Mouse (Mus musculus) MEL (cell line): ENCODE measurements around the gene Rrm1. TPM values are rescaled to one million over a fixed set of nuclear protein-coding genes. Genes with fewer than 3 reads are reported as not detected.

Experiments used
- DNase-seq: peaks from one replicate; pipeline ENCODE4 v3.0.0; 2011; ENCODE audit warnings: low read depth, low spot score
- H3K27ac ChIP-seq: 2 replicates; pipeline ENCODE4 v1.5.1; 2012; ENCODE audit warnings: low read depth, mild to moderate bottlenecking, control low read depth, low read length, moderate library complexity; ENCODE audit not compliant: control insufficient read depth
- H3K27me3 ChIP-seq, 2 experiments: fragments of 150-350 bp in 1 of 2; sonication (generic) in 1 of 2; 2 replicates each; pipeline ENCODE4 v1.6.1; 2012; ENCODE audit warnings: low read length in 2 of 2, mild to moderate bottlenecking in 2 of 2, improper control_type of control experiment in 1 of 2, moderate library complexity in 1 of 2; ENCODE audit not compliant: insufficient read depth in 2 of 2, control insufficient read depth in 1 of 2
- H3K36me3 ChIP-seq, 2 experiments: 2 replicates each; pipeline ENCODE4 v1.6.1; 2012 to 2014; ENCODE audit warnings: low read length in 2 of 2, improper control_type of control experiment in 1 of 2, inconsistent platforms in 1 of 2, mild to moderate bottlenecking in 1 of 2; ENCODE audit not compliant: insufficient read depth in 2 of 2, control insufficient read depth in 1 of 2
- H3K4me1 ChIP-seq, 2 experiments: fragments of 150-350 bp in 1 of 2; sonication (generic) in 1 of 2; 2 replicates each; pipeline ENCODE4 v1.6.1; 2012; ENCODE audit warnings: low read length in 2 of 2, improper control_type of control experiment in 1 of 2, mild to moderate bottlenecking in 1 of 2; ENCODE audit not compliant: insufficient read depth in 2 of 2, control insufficient read depth in 1 of 2
- H3K4me3 ChIP-seq, 2 experiments: fragments of 150-350 bp in 1 of 2; sonication (generic) in 1 of 2; 2 replicates each; pipeline ENCODE4 v1.5.1; 2012; ENCODE audit warnings: low read depth in 2 of 2, low read length in 2 of 2, mild to moderate bottlenecking in 2 of 2, moderate library complexity in 2 of 2, control low read depth in 1 of 2, improper control_type of control experiment in 1 of 2; ENCODE audit not compliant: control insufficient read depth in 1 of 2, insufficient read depth in 1 of 2
- H3K79me2 ChIP-seq: 2 replicates; pipeline ENCODE4 v1.6.1; 2012; ENCODE audit warnings: mild to moderate bottlenecking, low read length, moderate library complexity; ENCODE audit not compliant: control insufficient read depth, poor library complexity, insufficient read depth
- H3K9ac ChIP-seq: 2 replicates; pipeline ENCODE4 v1.6.1; 2012; ENCODE audit warnings: low read depth, mild to moderate bottlenecking, control low read depth, low read length, moderate library complexity; ENCODE audit not compliant: control insufficient read depth, poor library complexity, severe bottlenecking
- H3K9me3 ChIP-seq: fragments of 150-350 bp; sonication (generic); replicated peaks from 2 replicates; pipeline ENCODE4 v1.6.1; 2012; ENCODE audit warnings: mild to moderate bottlenecking, low read length, improper control_type of control experiment, moderate library complexity; ENCODE audit not compliant: insufficient read depth
- BHLHE40 ChIP-seq: IDR thresholded peaks from 2 replicates; pipeline ENCODE4 v1.6.1; 2012; ENCODE audit warnings: low read depth, mild to moderate bottlenecking, inconsistent platforms, low read length, improper control_type of control experiment, borderline replicate concordance
- CHD1 ChIP-seq: IDR thresholded peaks from 2 replicates; pipeline ENCODE4 v1.6.1; 2012; ENCODE audit warnings: low read depth, mild to moderate bottlenecking, inconsistent platforms, low read length, improper control_type of control experiment
- CHD2 ChIP-seq: IDR thresholded peaks from 2 replicates; pipeline ENCODE4 v1.6.1; 2011; ENCODE audit warnings: low read length, improper control_type of control experiment
- CTCF ChIP-seq, 3 experiments: IDR thresholded peaks in 2 of 3; conservative IDR thresholded peaks in 1 of 3; 2 replicates each; pipeline ENCODE4 v1.5.1; 2011 to 2012; ENCODE audit warnings: low read length in 3 of 3, low read depth in 2 of 3, mild to moderate bottlenecking in 2 of 3, improper control_type of control experiment in 1 of 3, inconsistent platforms in 1 of 3, mixed read lengths in 1 of 3, moderate library complexity in 1 of 3; ENCODE audit not compliant: control insufficient read depth in 1 of 3, insufficient read depth in 1 of 3, poor library complexity in 1 of 3, severe bottlenecking in 1 of 3
- E2F4 ChIP-seq: IDR thresholded peaks from 2 replicates; pipeline ENCODE4 v1.6.1; 2011; ENCODE audit warnings: low read depth, low read length, improper control_type of control experiment, borderline replicate concordance
- ELF1 ChIP-seq: IDR thresholded peaks from 2 replicates; pipeline ENCODE4 v1.6.1; 2014; ENCODE audit warnings: low read depth, mild to moderate bottlenecking, inconsistent platforms, low read length, improper control_type of control experiment, moderate library complexity
- EP300 ChIP-seq, 2 experiments: IDR thresholded peaks; 2 replicates each; pipeline ENCODE4 v1.6.1; 2011; ENCODE audit warnings: improper control_type of control experiment in 2 of 2, low read length in 2 of 2, low read depth in 1 of 2, mild to moderate bottlenecking in 1 of 2
- ETS1 ChIP-seq: IDR thresholded peaks from 2 replicates; pipeline ENCODE4 v1.6.1; 2012; ENCODE audit warnings: low read depth, mild to moderate bottlenecking, inconsistent platforms, low read length, improper control_type of control experiment, moderate library complexity
- GABPA ChIP-seq: IDR thresholded peaks from 2 replicates; pipeline ENCODE4 v1.6.1; 2012; ENCODE audit warnings: low read depth, mild to moderate bottlenecking, inconsistent platforms, low read length, improper control_type of control experiment, moderate library complexity
- GATA1 ChIP-seq: IDR thresholded peaks from 2 replicates; pipeline ENCODE4 v1.6.1; 2011; ENCODE audit warnings: low read depth, low read length, improper control_type of control experiment
- HCFC1 ChIP-seq: IDR thresholded peaks from 2 replicates; pipeline ENCODE4 v1.6.1; 2012; ENCODE audit warnings: low read depth, mild to moderate bottlenecking, inconsistent platforms, low read length, improper control_type of control experiment, moderate library complexity
- JUND ChIP-seq: IDR thresholded peaks from 2 replicates; pipeline ENCODE4 v1.6.1; 2011; ENCODE audit warnings: low read depth, mild to moderate bottlenecking, improper control_type of control experiment, low read length
- KAT2A ChIP-seq: conservative IDR thresholded peaks from 2 replicates; pipeline ENCODE4 v1.6.1; 2012; ENCODE audit warnings: low read depth, low read length, improper control_type of control experiment, inconsistent platforms
- MAFK ChIP-seq: IDR thresholded peaks from 2 replicates; pipeline ENCODE4 v1.6.1; 2011; ENCODE audit warnings: low read depth, mild to moderate bottlenecking, low read length, improper control_type of control experiment, borderline replicate concordance
- MAX ChIP-seq: IDR thresholded peaks from 2 replicates; pipeline ENCODE4 v1.6.1; 2011; ENCODE audit warnings: low read length, improper control_type of control experiment
- MAZ ChIP-seq: IDR thresholded peaks from 2 replicates; pipeline ENCODE4 v1.6.1; 2012; ENCODE audit warnings: low read depth, mild to moderate bottlenecking, inconsistent platforms, low read length, improper control_type of control experiment
- MEF2A ChIP-seq: IDR thresholded peaks from 2 replicates; pipeline ENCODE4 v1.6.1; 2014; ENCODE audit warnings: low read depth, mild to moderate bottlenecking, inconsistent platforms, low read length, improper control_type of control experiment; ENCODE audit not compliant: poor library complexity, insufficient replicate concordance, severe bottlenecking; ENCODE audit errors: extremely low read depth
- MXI1 ChIP-seq: IDR thresholded peaks from 2 replicates; pipeline ENCODE4 v1.6.1; 2011; ENCODE audit warnings: mild to moderate bottlenecking, low read depth, low read length, improper control_type of control experiment
- MYB ChIP-seq: IDR thresholded peaks from 2 replicates; pipeline ENCODE4 v1.6.1; 2011; ENCODE audit warnings: mild to moderate bottlenecking, low read depth, low read length, improper control_type of control experiment
- MYC ChIP-seq: IDR thresholded peaks from 2 replicates; pipeline ENCODE4 v1.6.1; 2011; ENCODE audit warnings: low read depth, mild to moderate bottlenecking, low read length, improper control_type of control experiment, moderate library complexity
- NRF1 ChIP-seq: IDR thresholded peaks from 2 replicates; pipeline ENCODE4 v1.6.1; 2014; ENCODE audit warnings: low read depth, mild to moderate bottlenecking, inconsistent platforms, low read length, improper control_type of control experiment, moderate library complexity; ENCODE audit not compliant: poor library complexity, insufficient read depth, severe bottlenecking
- POLR2A ChIP-seq, 2 experiments: IDR thresholded peaks; 2 replicates each; pipeline ENCODE4 v1.6.1; 2011 to 2012; ENCODE audit warnings: low read length in 2 of 2, mild to moderate bottlenecking in 2 of 2, control low read depth in 1 of 2, improper control_type of control experiment in 1 of 2, low read depth in 1 of 2, moderate library complexity in 1 of 2; ENCODE audit not compliant: control insufficient read depth in 1 of 2, insufficient read depth in 1 of 2, poor library complexity in 1 of 2
- POLR2AphosphoS2 ChIP-seq: IDR thresholded peaks from 2 replicates; pipeline ENCODE4 v1.6.1; 2011; ENCODE audit warnings: low read length, improper control_type of control experiment
- POLR2AphosphoS5 ChIP-seq: IDR thresholded peaks from 2 replicates; pipeline ENCODE4 v1.6.1; 2012; ENCODE audit warnings: low read depth, borderline replicate concordance, mild to moderate bottlenecking, inconsistent platforms, low read length, moderate library complexity, mixed read lengths
- RAD21 ChIP-seq: IDR thresholded peaks from 2 replicates; pipeline ENCODE4 v1.6.1; 2011; ENCODE audit warnings: mild to moderate bottlenecking, low read depth, low read length, improper control_type of control experiment
- RCOR1 ChIP-seq: IDR thresholded peaks from 2 replicates; pipeline ENCODE4 v1.6.1; 2012; ENCODE audit warnings: low read depth, mild to moderate bottlenecking, inconsistent platforms, low read length, improper control_type of control experiment
- SIN3A ChIP-seq: IDR thresholded peaks from 2 replicates; pipeline ENCODE4 v1.6.1; 2012; ENCODE audit warnings: low read length, improper control_type of control experiment, inconsistent platforms
- SMC3 ChIP-seq: IDR thresholded peaks from 2 replicates; pipeline ENCODE4 v1.6.1; 2011; ENCODE audit warnings: low read depth, low read length, improper control_type of control experiment
- TAL1 ChIP-seq: IDR thresholded peaks from 2 replicates; pipeline ENCODE4 v1.6.1; 2012; ENCODE audit warnings: mild to moderate bottlenecking, inconsistent platforms, low read length, moderate library complexity, mixed read lengths
- TBP ChIP-seq: IDR thresholded peaks from 2 replicates; pipeline ENCODE4 v1.8.0; 2011; ENCODE audit warnings: low read depth, low read length, improper control_type of control experiment
- TCF12 ChIP-seq: IDR thresholded peaks from 2 replicates; pipeline ENCODE4 v1.6.1; 2014; ENCODE audit warnings: low read depth, mild to moderate bottlenecking, inconsistent platforms, low read length, improper control_type of control experiment, moderate library complexity
- UBTF ChIP-seq: IDR thresholded peaks from 2 replicates; pipeline ENCODE4 v1.6.1; 2012; ENCODE audit warnings: low read depth, mild to moderate bottlenecking, inconsistent platforms, low read length, improper control_type of control experiment, moderate library complexity, borderline replicate concordance; ENCODE audit not compliant: insufficient read depth
- USF1 ChIP-seq: IDR thresholded peaks from 2 replicates; pipeline ENCODE4 v1.6.1; 2014; ENCODE audit warnings: low read depth, mild to moderate bottlenecking, inconsistent platforms, low read length, improper control_type of control experiment, moderate library complexity
- USF2 ChIP-seq, 2 experiments: IDR thresholded peaks; 2 replicates each; pipeline ENCODE4 v1.6.1; 2011 to 2012; ENCODE audit warnings: improper control_type of control experiment in 2 of 2, low read length in 2 of 2, borderline replicate concordance in 1 of 2, inconsistent platforms in 1 of 2, low read depth in 1 of 2, mild to moderate bottlenecking in 1 of 2; ENCODE audit not compliant: insufficient read depth in 1 of 2
- ZC3H11A ChIP-seq: IDR thresholded peaks from 2 replicates; pipeline ENCODE4 v1.6.1; 2012; ENCODE audit warnings: low read depth, mild to moderate bottlenecking, inconsistent platforms, low read length, improper control_type of control experiment
- ZKSCAN1 ChIP-seq: IDR thresholded peaks from 2 replicates; pipeline ENCODE4 v1.6.1; 2012; ENCODE audit warnings: low read depth, mild to moderate bottlenecking, inconsistent platforms, low read length, improper control_type of control experiment, moderate library complexity
- ZMIZ1 ChIP-seq: IDR thresholded peaks from 2 replicates; pipeline ENCODE4 v1.6.1; 2012; ENCODE audit warnings: low read depth, mild to moderate bottlenecking, inconsistent platforms, low read length, improper control_type of control experiment, moderate library complexity
- ZNF384 ChIP-seq: IDR thresholded peaks from 2 replicates; pipeline ENCODE4 v1.6.1; 2012; ENCODE audit warnings: low read depth, mild to moderate bottlenecking, inconsistent platforms, low read length, improper control_type of control experiment
- polyA plus RNA-seq, 2 experiments: library from polyadenylated mRNA; stranded (reverse) in 1 of 2; unstranded in 1 of 2; fragments of >175 nt in 1 of 2; fragments of >200 nt in 1 of 2; gene quantifications; 2 replicates each; pipeline versions ENCODE4 v1.2.1 to v1.2.4; 2012; ENCODE audit warnings: low replicate concordance in 2 of 2, low read depth in 1 of 2; ENCODE audit not compliant: insufficient read length in 2 of 2, insufficient read depth in 1 of 2, missing spikeins in 1 of 2
- total RNA-seq: library from RNA; depleted of rRNA; stranded (reverse); fragments of 300-350 nt; gene quantifications from 2 replicates; pipeline ENCODE4 v1.2.3, GENCODE M21; 2012

The Rrm1 gene
- total and polyA plus RNA-seq, 3 experiments: 147 to 228 TPM; not detected in 1

DNA sequence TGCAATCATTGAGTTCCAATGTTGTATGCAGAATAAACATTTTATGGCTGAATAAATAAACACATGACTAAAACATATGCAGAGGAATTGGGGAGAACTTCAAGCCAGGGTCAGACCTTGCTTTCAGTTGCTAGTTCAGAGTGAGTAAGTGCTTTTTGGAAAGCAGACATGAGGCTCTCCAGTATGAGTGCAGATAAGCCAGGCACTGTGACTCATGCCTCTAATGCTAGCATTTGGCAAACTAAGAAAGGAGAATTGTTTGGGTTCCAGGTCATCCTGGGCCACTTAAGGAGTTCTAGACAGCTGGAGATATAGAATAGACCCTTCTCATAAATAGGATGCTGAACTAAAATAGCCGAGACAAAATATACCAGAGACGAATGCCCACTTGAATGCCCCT is 42.2 kb downstream of the Rrm1 start:
- H3K4me3 ChIP-seq: no peak overlapping the region
- peaks cover 7 to 22% of the 10 kb centered on the region in 2 experiments for H3K4me1 ChIP-seq
- peaks cover 0 to 26% of the 10 kb centered on the region in 2 experiments; a peak in 2 of 4 replicates for H3K36me3 ChIP-seq
- no peak for TF ChIP-seq TBP
- no peak for TF ChIP-seq MYB
- no peak for TF ChIP-seq CHD1
- TF ChIP-seq MXI1: no peak
- TF ChIP-seq CHD2: no peak
- TF ChIP-seq ZC3H11A: no peak
- TF ChIP-seq ZMIZ1: no peak
- no peak for TF ChIP-seq MEF2A
- TF ChIP-seq TCF12: no peak
- no peak for TF ChIP-seq TAL1
- TF ChIP-seq ZKSCAN1: no peak
- TF ChIP-seq EP300 (IDR thresholded peaks at IDR 0.05; ENCODE audit: low read depth in 1 of 2, low read length in 2 of 2): peak; percentile 39 to 78; a peak in 3 of 4 replicates
- TF ChIP-seq ETS1: peak; percentile 45
- TF ChIP-seq RAD21: no peak
- TF ChIP-seq POLR2AphosphoS5: no peak
- peak; percentile 34; the same call in 1 of the 2 replicates for TF ChIP-seq MAX
- no peak for TF ChIP-seq POLR2A (IDR thresholded peaks at IDR 0.05; ENCODE audit: control insufficient read depth in 1 of 2, insufficient read depth in 1 of 2, low read depth in 1 of 2, low read length in 2 of 2, poor library complexity in 1 of 2)
- TF ChIP-seq SIN3A: peak; percentile 35; the same call in 1 of the 2 replicates
- TF ChIP-seq MYC: peak; percentile 50; the same call in 1 of the 2 replicates
- no peak for TF ChIP-seq UBTF
- TF ChIP-seq MAFK: no peak
- no peak for TF ChIP-seq ELF1
- peak; percentile 66; the same call in 1 of the 2 replicates for TF ChIP-seq JUND
- no peak for TF ChIP-seq HCFC1
- no peak for TF ChIP-seq USF2 (IDR thresholded peaks at IDR 0.05; ENCODE audit: borderline replicate concordance in 1 of 2, insufficient read depth in 1 of 2, low read depth in 1 of 2, low read length in 2 of 2)
- TF ChIP-seq BHLHE40: no peak
- TF ChIP-seq ZNF384: no peak
- TF ChIP-seq GATA1: peak; percentile 39; the same call in 1 of the 2 replicates
- TF ChIP-seq GABPA: no peak
- TF ChIP-seq NRF1: no peak
- TF ChIP-seq MAZ: no peak
- TF ChIP-seq E2F4: no peak
- TF ChIP-seq RCOR1: no peak
- TF ChIP-seq KAT2A: no peak
- TF ChIP-seq POLR2AphosphoS2: no peak
- TF ChIP-seq USF1: no peak
- no peak for TF ChIP-seq CTCF (IDR thresholded peaks at IDR 0.05 in 2 of 3, conservative IDR thresholded peaks at IDR 0.05 in 1 of 3; ENCODE audit: control insufficient read depth in 1 of 3, insufficient read depth in 1 of 3, low read depth in 2 of 3, low read length in 3 of 3, poor library complexity in 1 of 3, severe bottlenecking in 1 of 3)
- TF ChIP-seq SMC3: no peak

More for the DNA sequence above, 42.2 kb downstream of the Rrm1 start:
- no peaks in the 10 kb centered on the region for H3K79me2 ChIP-seq
- H3K27me3 ChIP-seq: no peaks in the 10 kb centered on the region
- DNase-seq: peak; percentile 71
- H3K27ac ChIP-seq: peak overlapping the region; percentile 47; the same call in 1 of the 2 replicates
- H3K9ac ChIP-seq: no peak overlapping the region
- no peaks in the 10 kb centered on the region for H3K9me3 ChIP-seq
